1 mouse cellular context compared by ENCODE assay signal in genomic region chr9:88522569-88523334, GRCm38 (mm10).
A peak's percentile ranks its signal among the peaks of the same experiment; 100 is the strongest.
TF ChIP-seq lines count a peak whose summit lies in the region.

No protein-coding gene starts in this region.

TF ChIP-seq in CH12.LX, 34 proteins besides CTCF, POLR2A, EP300 and RAD21:
- TF ChIP-seq UBTF (IDR thresholded peaks at IDR 0.05; ENCODE audit: low read depth, low read length): peak; percentile 84
- TF ChIP-seq MAX (IDR thresholded peaks at IDR 0.05; ENCODE audit: low read length): peak; percentile 52
- TF ChIP-seq MEF2A (IDR thresholded peaks at IDR 0.05; ENCODE audit: borderline replicate concordance, low read depth, low read length): peak; percentile 18; the same call in 1 of the 2 replicates
- peak; percentile 65 for TF ChIP-seq TCF12 (IDR thresholded peaks at IDR 0.05; ENCODE audit: low read depth, low read length)
- 0 out of 2 replicates have a peak, but pooled peaks have one; percentile 8 for TF ChIP-seq E2F4 (IDR thresholded peaks at IDR 0.05; ENCODE audit: insufficient replicate concordance, low read depth, low read length)
- no peak for TF ChIP-seq JUN (IDR thresholded peaks at IDR 0.05; ENCODE audit: insufficient read depth, low read depth, low read length)
- TF ChIP-seq ZMIZ1 (IDR thresholded peaks at IDR 0.05; ENCODE audit: low read depth, low read length): peak; percentile 99
- TF ChIP-seq CHD2 (IDR thresholded peaks at IDR 0.05; ENCODE audit: low read length): peak; percentile 56; the same call in 1 of the 2 replicates
- TF ChIP-seq CHD1 (IDR thresholded peaks at IDR 0.05; ENCODE audit: low read depth, low read length): 0 out of 2 replicates have a peak, but pooled peaks have one; percentile 22
- peak; percentile 88 for TF ChIP-seq MXI1 (IDR thresholded peaks at IDR 0.05; ENCODE audit: low read depth, low read length)
- TF ChIP-seq TBP (conservative IDR thresholded peaks at IDR 0.05; ENCODE audit: low read depth, low read length): peak; percentile 98
- TF ChIP-seq HCFC1 (IDR thresholded peaks at IDR 0.05; ENCODE audit: low read depth, low read length): peak; percentile 67
- no peak for TF ChIP-seq ZC3H11A (IDR thresholded peaks at IDR 0.05; ENCODE audit: low read depth, low read length)
- TF ChIP-seq POLR2AphosphoS2 (IDR thresholded peaks at IDR 0.05; ENCODE audit: low read depth, low read length): peak; percentile 99; the same call in 1 of the 2 replicates
- TF ChIP-seq MAFK (IDR thresholded peaks at IDR 0.05; ENCODE audit: insufficient replicate concordance, low read length): no peak
- TF ChIP-seq PAX5 (IDR thresholded peaks at IDR 0.05; ENCODE audit: low read length): no peak
- TF ChIP-seq GABPA (IDR thresholded peaks at IDR 0.05; ENCODE audit: insufficient replicate concordance, low read depth, low read length): no peak
- peak; percentile 64 for TF ChIP-seq MYC (IDR thresholded peaks at IDR 0.05; ENCODE audit: low read depth, low read length)
- TF ChIP-seq IRF4 (IDR thresholded peaks at IDR 0.05; ENCODE audit: low read depth, low read length): peak; percentile 51; the same call in 1 of the 2 replicates
- 0 out of 2 replicates have a peak, but pooled peaks have one; percentile 59 for TF ChIP-seq KAT2A (IDR thresholded peaks at IDR 0.05; ENCODE audit: insufficient replicate concordance, low read length)
- peak; percentile 100 for TF ChIP-seq NELFE (IDR thresholded peaks at IDR 0.05; ENCODE audit: low read depth, low read length)
- peak; percentile 5; the same call in 1 of the 2 replicates for TF ChIP-seq BHLHE40 (IDR thresholded peaks at IDR 0.05; ENCODE audit: low read depth, low read length)
- peak; percentile 59 for TF ChIP-seq NRF1 (IDR thresholded peaks at IDR 0.05; ENCODE audit: low read depth, low read length)
- TF ChIP-seq ETS1 (conservative IDR thresholded peaks at IDR 0.05; ENCODE audit: low read depth, low read length): no peak
- TF ChIP-seq ELF1 (IDR thresholded peaks at IDR 0.05; ENCODE audit: low read depth, low read length): peak; percentile 71
- no peak for TF ChIP-seq MAZ (IDR thresholded peaks at IDR 0.05; ENCODE audit: low read depth, low read length)
- no peak; the same call in none of the 2 replicates for TF ChIP-seq SIN3A (IDR thresholded peaks at IDR 0.05; ENCODE audit: low read length)
- TF ChIP-seq SMC3 (IDR thresholded peaks at IDR 0.05; ENCODE audit: low read depth, low read length): 0 out of 2 replicates have a peak, but pooled peaks have one; percentile 10
- peak; percentile 97 for TF ChIP-seq ZNF384 (IDR thresholded peaks at IDR 0.05; ENCODE audit: low read depth, low read length)
